Mouse (Mus musculus) cerebellum, adult (tissue): ENCODE measurements around the gene Kcnc4.
A peak's percentile ranks its signal among the peaks of the same experiment; 100 is the strongest.

ENCODE experiments used
- ATAC-seq: cut with Nextera tagmentation; 2 replicates; pipeline ENCODE4 v1.9.2; 2017; ENCODE audit warnings: mild to moderate bottlenecking, moderate library complexity, mixed read lengths; ENCODE audit not compliant: insufficient number of reproducible peaks, low FRiP score, low TSS enrichment

Kcnc4 gene

GRCm38 (mm10) chr3:107459196-107459772, at the start of gene Kcnc4:
TSS of gene Kcnc4 (minus strand) at chr3:107459552.
- ATAC-seq: peak; percentile 2; the same call in 1 of the 2 replicates

GRCm38 (mm10) chr3:107508696-107509095, 49.3 kb upstream of the Kcnc4 start:
- no peak for ATAC-seq

- no peak for ATAC-seq
Measured at GRCm38 (mm10) chr3:107507966-107508365, 48.6 kb upstream of the Kcnc4 start.

- ATAC-seq: no peak
Measured at GRCm38 (mm10) chr3:107506531-107506930, 47.2 kb upstream of the Kcnc4 start.

- ATAC-seq: peak; percentile 18; the same call in 1 of the 2 replicates
Measured at GRCm38 (mm10) chr3:107505464-107506367, 46.4 kb upstream of the Kcnc4 start.

- no peak for ATAC-seq
Measured at GRCm38 (mm10) chr3:107504542-107504941, 45.2 kb upstream of the Kcnc4 start.

GRCm38 (mm10) chr3:107503716-107504115, 44.4 kb upstream of the Kcnc4 start:
- no peak for ATAC-seq

GRCm38 (mm10) chr3:107501702-107502151, 42.4 kb upstream of the Kcnc4 start:
- peak; percentile 74 for ATAC-seq

GRCm38 (mm10) chr3:107500301-107500700, 40.9 kb upstream of the Kcnc4 start:
- peak; percentile 68; the same call in 1 of the 2 replicates for ATAC-seq

GRCm38 (mm10) chr3:107496086-107496850, 36.9 kb upstream of the Kcnc4 start:
- ATAC-seq: no peak

GRCm38 (mm10) chr3:107495524-107495923, 36.2 kb upstream of the Kcnc4 start:
- ATAC-seq: no peak

- ATAC-seq: peak; percentile 34
Measured at GRCm38 (mm10) chr3:107491459-107491858, 32.1 kb upstream of the Kcnc4 start.

GRCm38 (mm10) chr3:107488637-107489036, 29.3 kb upstream of the Kcnc4 start:
- ATAC-seq: no peak

GRCm38 (mm10) chr3:107483290-107483689, 23.9 kb upstream of the Kcnc4 start:
- peak; percentile 96 for ATAC-seq

- no peak for ATAC-seq
Measured at GRCm38 (mm10) chr3:107480660-107481059, 21.3 kb upstream of the Kcnc4 start.

GRCm38 (mm10) chr3:107472198-107472597, 12.8 kb upstream of the Kcnc4 start:
- peak; percentile 41 for ATAC-seq

GRCm38 (mm10) chr3:107469059-107469458, 9.7 kb upstream of the Kcnc4 start:
- ATAC-seq: no peak

GRCm38 (mm10) chr3:107468106-107468505, 8.8 kb upstream of the Kcnc4 start:
- no peak for ATAC-seq

- 0 out of 2 replicates have a peak, but pooled peaks have one; percentile 34 for ATAC-seq
Measured at GRCm38 (mm10) chr3:107466577-107466976, 7.2 kb upstream of the Kcnc4 start.

GRCm38 (mm10) chr3:107462160-107462559, 2.8 kb upstream of the Kcnc4 start:
- peak; percentile 16; the same call in 1 of the 2 replicates for ATAC-seq
